Mouse (Mus musculus) cortical plate, adult 2 months (tissue): Measurements from ENCODE around the gene Rundc3a. TPM values are rescaled to one million over a fixed set of nuclear protein-coding genes. Genes with fewer than 3 reads are reported as not detected.

Source experiments
- H3K27ac ChIP-seq: fragments of 200-500 bp; 2 replicates; pipeline ENCODE4 v1.5.1; 2012; ENCODE audit warnings: low read length, control low read depth, inconsistent platforms; ENCODE audit not compliant: insufficient read depth
- H3K4me1 ChIP-seq: fragments of 200-500 bp; 2 replicates; pipeline ENCODE4 v1.6.1; 2011; ENCODE audit warnings: low read length; ENCODE audit not compliant: control insufficient read depth, insufficient read depth
- H3K4me3 ChIP-seq: fragments of 200-500 bp; 2 replicates; pipeline ENCODE4 v1.5.1; 2011; ENCODE audit warnings: mild to moderate bottlenecking, low read length, control low read depth; ENCODE audit not compliant: insufficient read depth
- CTCF ChIP-seq: fragments of 200-500 bp; IDR thresholded peaks from 2 replicates; pipeline ENCODE4 v1.5.1; 2011; ENCODE audit warnings: mild to moderate bottlenecking, control low read depth, low read length; ENCODE audit not compliant: insufficient read depth; ENCODE audit errors: extremely low read depth
- POLR2A ChIP-seq: fragments of 200-500 bp; IDR thresholded peaks from 2 replicates; pipeline ENCODE4 v1.6.1; 2011; ENCODE audit warnings: mild to moderate bottlenecking, low read length, control low read depth; ENCODE audit not compliant: insufficient read depth; ENCODE audit errors: extremely low read depth
- polyA plus RNA-seq: library from polyadenylated mRNA; depleted of rRNA; stranded (reverse); fragments of >200 nt; gene quantifications from 2 replicates; pipeline ENCODE4 v1.2.3, GENCODE M21; 2012

Rundc3a gene
- polyA plus RNA-seq, 1 experiment: 511 TPM

DNA sequence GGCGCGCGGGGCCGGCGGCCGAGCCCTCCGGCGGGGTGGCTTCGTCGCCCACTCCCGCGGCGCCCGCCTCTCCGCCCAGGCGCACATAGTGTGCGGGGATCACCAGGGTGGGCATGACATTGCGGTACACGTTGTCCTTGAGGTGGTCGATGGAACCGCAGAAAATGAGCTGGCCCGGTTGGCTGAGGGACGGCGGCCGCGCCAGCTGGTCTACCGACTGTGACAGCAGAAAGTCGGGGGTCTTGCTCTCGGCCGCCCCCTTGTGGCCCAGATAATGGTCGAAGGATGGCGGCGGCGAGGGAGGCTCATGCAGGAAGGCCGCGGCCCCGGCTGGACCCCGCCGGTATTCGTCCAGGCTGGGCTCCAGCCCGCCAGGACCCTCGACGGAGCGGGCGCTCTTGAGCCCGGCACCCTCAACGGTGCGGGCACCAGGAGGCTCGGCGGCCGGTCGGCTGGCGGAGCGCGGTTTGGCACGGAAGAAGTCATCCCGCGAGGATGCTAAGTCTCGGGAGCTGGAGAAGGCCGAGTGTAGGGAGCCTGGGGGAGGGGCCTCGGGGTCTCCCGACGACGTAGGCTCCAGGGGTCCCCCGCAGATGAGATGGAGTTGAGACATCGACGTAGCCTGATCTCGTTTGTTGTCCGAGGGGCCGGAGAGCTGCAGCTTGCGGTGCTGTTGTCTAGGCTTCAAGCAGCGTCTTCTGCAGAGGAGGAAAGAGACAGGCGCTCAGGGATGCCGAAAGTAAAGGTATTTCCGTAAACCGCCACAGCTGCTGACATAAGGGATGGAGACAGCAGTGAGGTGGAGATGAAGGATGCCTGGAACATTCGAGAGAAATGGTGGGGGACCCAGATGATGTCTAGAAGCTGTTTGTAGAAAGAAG is 45.2 kb downstream of the Rundc3a start:
- Histone ChIP-seq H3K4me1 (peaks cover 5% of the 10 kb centered on the region; the same call in 1 of the 2 replicates), H3K4me3 (peak overlapping the region; percentile 32; the same call in 1 of the 2 replicates), H3K27ac (0 out of 2 replicates have a peak overlapping the region, but pooled peaks have one; percentile 96)
- no peak for TF ChIP-seq POLR2A
- TF ChIP-seq CTCF: peak; percentile 34; the same call in 1 of the 2 replicates

DNA sequence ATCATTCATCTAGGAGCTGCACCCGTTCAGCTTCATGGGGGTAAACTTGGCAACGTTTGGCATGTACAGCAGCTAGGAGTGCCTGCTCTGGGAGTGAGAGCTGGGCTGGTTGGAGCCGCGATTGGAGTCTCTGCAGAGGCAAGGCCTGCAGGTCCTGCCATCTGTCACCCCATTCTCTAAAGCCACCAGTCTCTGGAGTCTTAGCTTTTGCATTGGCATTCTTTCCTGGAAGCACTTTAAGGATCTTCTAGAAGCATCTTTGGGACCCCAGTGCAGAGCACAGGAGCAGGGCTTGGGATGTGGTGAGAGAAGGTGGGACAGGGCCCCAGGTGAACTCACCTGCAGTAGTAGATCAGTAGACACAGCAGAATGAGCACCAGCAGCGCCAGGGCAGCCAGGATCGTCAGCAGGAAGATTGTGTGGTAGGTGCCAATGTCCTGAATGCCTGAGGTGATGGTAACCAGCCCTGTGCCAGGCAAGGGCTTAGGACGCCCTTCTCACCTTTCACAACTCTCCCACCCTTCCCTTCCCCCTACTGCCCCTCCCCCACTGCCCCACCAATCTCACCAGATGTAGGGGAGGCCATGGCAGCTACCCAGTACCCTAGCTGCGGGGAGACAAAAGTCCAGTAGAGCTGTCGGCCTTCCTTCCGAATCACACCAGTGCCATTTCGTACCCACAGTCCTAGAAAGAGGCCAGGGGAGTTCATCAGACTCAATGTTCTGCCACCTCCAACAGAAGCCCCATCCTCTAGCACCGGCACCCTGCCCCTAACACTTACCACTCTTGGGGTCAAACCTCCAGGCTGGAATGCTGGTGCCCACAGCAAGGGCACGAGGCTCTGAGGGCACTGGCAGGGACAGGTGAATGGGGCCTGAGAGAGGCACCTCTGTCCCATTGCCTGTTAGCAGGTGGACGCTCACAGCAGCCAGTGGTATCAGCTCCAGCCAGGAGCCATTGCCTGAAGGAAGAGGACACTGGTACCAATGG is 46.2 kb downstream of the Rundc3a start:
- H3K4me3 ChIP-seq: no peak overlapping the region
- TF ChIP-seq POLR2A (no peak), CTCF (no peak)
- no peak overlapping the region for H3K27ac ChIP-seq
- peaks cover 4% of the 10 kb centered on the region; the same call in 1 of the 2 replicates for H3K4me1 ChIP-seq

DNA sequence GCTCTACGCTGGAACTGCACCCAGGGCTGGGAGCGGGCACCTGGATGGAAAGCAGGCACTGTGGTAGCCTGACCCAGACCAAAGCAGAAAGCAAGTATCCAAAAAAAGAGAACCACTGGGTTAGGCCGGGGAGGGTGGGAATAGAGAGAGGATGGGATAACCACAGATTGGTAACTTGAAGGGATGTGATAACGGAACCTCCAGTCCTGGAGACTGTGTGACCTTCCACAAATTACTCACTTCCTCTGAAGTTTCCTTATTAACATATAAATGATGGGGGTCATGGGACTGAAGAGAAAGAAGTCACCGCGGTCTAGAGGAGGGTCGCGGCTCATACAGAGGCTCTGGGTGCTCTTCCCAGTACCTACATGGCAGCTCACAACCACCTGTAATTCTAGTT is 47.1 kb downstream of the Rundc3a start:
- TF ChIP-seq POLR2A (no peak), CTCF (no peak)
- Histone ChIP-seq H3K4me3 (no peak overlapping the region), H3K4me1 (peaks cover 4% of the 10 kb centered on the region; the same call in 1 of the 2 replicates), H3K27ac (no peak overlapping the region)

DNA sequence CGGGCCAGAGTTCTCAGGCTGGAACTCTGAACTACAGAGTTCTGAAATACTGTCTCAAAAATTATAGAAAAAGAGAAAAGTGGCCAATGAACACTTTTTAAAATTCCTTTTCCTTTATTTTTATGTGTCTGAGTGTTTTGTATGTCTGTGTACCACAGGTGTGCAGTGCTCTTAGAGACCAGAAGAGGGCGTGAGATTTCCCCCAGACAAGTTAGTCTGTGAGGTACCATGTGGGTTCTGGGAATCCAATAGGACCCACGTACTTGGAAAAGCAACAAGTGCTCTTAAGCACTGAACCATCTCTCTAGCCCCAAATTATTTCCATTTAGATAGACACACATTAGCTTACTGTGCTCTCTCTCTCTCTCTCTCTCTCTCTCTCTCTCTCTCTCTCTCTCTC is 48.2 kb downstream of the Rundc3a start:
- no peak overlapping the region for H3K27ac ChIP-seq
- TF ChIP-seq CTCF: no peak
- H3K4me3 ChIP-seq: no peak overlapping the region
- H3K4me1 ChIP-seq: peaks cover 4% of the 10 kb centered on the region; the same call in 1 of the 2 replicates

DNA sequence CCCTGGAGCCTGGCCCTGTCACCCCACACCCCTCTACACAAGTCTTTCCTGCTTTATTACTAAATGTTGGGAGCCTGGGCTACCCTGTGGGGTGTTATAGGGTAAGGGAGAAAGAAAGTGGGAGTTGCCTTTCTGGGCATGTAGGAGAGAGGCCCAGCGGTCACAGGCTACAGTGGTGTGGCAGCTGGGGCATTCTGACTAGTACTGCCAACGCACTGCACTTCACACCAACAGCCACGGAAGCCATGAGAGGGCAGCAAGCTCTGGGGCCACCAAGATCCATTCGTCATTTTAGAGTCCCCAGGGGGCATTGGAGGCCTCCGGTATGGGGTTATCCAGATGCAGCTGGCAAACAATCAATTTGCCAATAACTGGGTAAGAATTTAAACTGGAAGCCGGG is 48.9 kb downstream of the Rundc3a start:
- Histone ChIP-seq H3K4me1 (peaks cover 4% of the 10 kb centered on the region; the same call in 1 of the 2 replicates), H3K27ac (no peak overlapping the region), H3K4me3 (no peak overlapping the region)
- no peak for TF ChIP-seq CTCF
- no peak for TF ChIP-seq POLR2A

- peaks cover 8% of the 10 kb centered on the region; the same call in 1 of the 2 replicates for H3K4me1 ChIP-seq
- TF ChIP-seq CTCF (no peak), POLR2A (no peak)
Observed at GRCm38 (mm10) chr11:102443740-102444139, 50.5 kb downstream of the Rundc3a start.

GRCm38 (mm10) chr11:102444321-102444720 is 51.1 kb downstream of the Rundc3a start:
- H3K4me1 ChIP-seq: peaks cover 7% of the 10 kb centered on the region
- no peak overlapping the region for H3K4me3 ChIP-seq
- no peak for TF ChIP-seq POLR2A
- no peak for TF ChIP-seq CTCF
- H3K27ac ChIP-seq: no peak overlapping the region

More at GRCm38 (mm10) chr11:102443740-102444139, 50.5 kb downstream of the Rundc3a start:
- Histone ChIP-seq H3K4me3 (no peak overlapping the region), H3K27ac (no peak overlapping the region)

GRCm38 (mm10) chr11:102444781-102445180 is 51.6 kb downstream of the Rundc3a start:
- Histone ChIP-seq H3K27ac (no peak overlapping the region), H3K4me3 (no peak overlapping the region), H3K4me1 (peaks cover 6% of the 10 kb centered on the region)
- TF ChIP-seq CTCF: no peak
- no peak for TF ChIP-seq POLR2A

DNA sequence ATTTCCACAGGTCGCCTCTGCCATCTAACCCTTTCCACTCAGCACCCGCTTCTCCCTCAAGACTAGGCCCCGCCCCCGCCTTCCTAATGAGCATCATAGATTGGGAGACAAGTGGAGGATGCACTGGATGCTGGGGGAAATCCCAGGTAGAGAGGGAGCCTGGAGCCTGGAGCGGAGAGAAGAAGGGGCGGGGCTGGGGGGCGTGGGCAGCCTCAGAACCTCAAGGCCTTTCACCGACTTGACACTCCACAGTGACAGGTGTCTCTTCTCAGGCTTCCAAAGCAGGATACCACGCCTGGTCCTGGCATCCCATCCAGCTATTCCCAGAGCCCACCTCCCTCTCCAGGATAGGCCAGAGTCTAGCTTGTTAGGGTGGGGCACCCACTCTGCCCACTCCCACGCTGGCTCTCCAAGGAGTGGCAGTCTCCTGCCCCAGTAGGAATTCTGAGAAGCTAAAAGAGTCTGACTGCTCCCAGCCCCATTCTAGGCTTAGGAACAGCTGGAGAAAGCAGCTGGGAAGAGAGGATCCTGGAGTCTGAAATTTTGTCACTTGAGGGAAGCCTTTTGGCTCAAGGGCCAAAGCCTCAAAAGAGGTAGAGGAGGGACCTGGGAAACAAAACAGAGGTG is 52.2 kb downstream of the Rundc3a start:
- 0 out of 2 replicates have a peak overlapping the region, but pooled peaks have one; percentile 20 for H3K27ac ChIP-seq
- peak overlapping the region; percentile 80 for H3K4me3 ChIP-seq

More for the DNA sequence above, 52.2 kb downstream of the Rundc3a start:
- H3K4me1 ChIP-seq: peaks cover 6% of the 10 kb centered on the region
- TF ChIP-seq CTCF (no peak), POLR2A (no peak)
